Mouse (Mus musculus) testis, adult 2 months (tissue): Measurements from ENCODE around the gene Nxn. TPM values are rescaled to one million over a fixed set of nuclear protein-coding genes. Genes with fewer than 3 reads are reported as not detected.
A peak's percentile ranks its signal among the peaks of the same experiment; 100 is the strongest.

Source experiments
- H3K27ac ChIP-seq: fragments of 200-500 bp; 2 replicates; pipeline ENCODE4 v1.5.1; 2012; ENCODE audit warnings: low read depth, low read length; ENCODE audit not compliant: control insufficient read depth, insufficient read depth
- H3K27me3 ChIP-seq: fragments of 200-500 bp; 2 replicates; pipeline ENCODE4 v1.6.1; 2012; ENCODE audit warnings: mild to moderate bottlenecking, low read length, moderate library complexity; ENCODE audit not compliant: control insufficient read depth, insufficient read depth
- H3K36me3 ChIP-seq: fragments of 200-500 bp; 2 replicates; pipeline ENCODE4 v1.6.1; 2012; ENCODE audit warnings: mild to moderate bottlenecking, low read length; ENCODE audit not compliant: control insufficient read depth, insufficient read depth
- H3K4me1 ChIP-seq: fragments of 200-500 bp; 2 replicates; pipeline ENCODE4 v1.6.1; 2012; ENCODE audit warnings: low read length; ENCODE audit not compliant: control insufficient read depth, insufficient read depth
- H3K4me3 ChIP-seq: fragments of 200-500 bp; 2 replicates; pipeline ENCODE4 v1.5.1; 2012; ENCODE audit warnings: low read depth, mild to moderate bottlenecking, low read length, moderate library complexity, mixed read lengths; ENCODE audit not compliant: control insufficient read depth
- CTCF ChIP-seq: fragments of 200-500 bp; IDR thresholded peaks from 2 replicates; pipeline ENCODE4 v1.5.1; 2012; ENCODE audit warnings: low read depth, mild to moderate bottlenecking, inconsistent platforms, low read length, moderate library complexity; ENCODE audit not compliant: control insufficient read depth, insufficient read depth, insufficient replicate concordance
- POLR2A ChIP-seq: fragments of 200-500 bp; IDR thresholded peaks from 2 replicates; pipeline ENCODE4 v1.6.1; 2012; ENCODE audit warnings: low read depth, mild to moderate bottlenecking, inconsistent platforms, low read length, moderate library complexity; ENCODE audit not compliant: control insufficient read depth
- polyA plus RNA-seq: library from polyadenylated mRNA; depleted of rRNA; stranded (reverse); fragments of >200 nt; gene quantifications from 2 replicates; pipeline ENCODE4 v1.2.3, GENCODE M21; 2012

Nxn gene
- polyA plus RNA-seq, 1 experiment, result 83.2 TPM

- H3K27ac ChIP-seq, result no peak overlapping the region
These were observed 13.9 kb downstream of the Nxn start for GRCm38 (mm10) chr11:76385017-76385416.

DNA sequence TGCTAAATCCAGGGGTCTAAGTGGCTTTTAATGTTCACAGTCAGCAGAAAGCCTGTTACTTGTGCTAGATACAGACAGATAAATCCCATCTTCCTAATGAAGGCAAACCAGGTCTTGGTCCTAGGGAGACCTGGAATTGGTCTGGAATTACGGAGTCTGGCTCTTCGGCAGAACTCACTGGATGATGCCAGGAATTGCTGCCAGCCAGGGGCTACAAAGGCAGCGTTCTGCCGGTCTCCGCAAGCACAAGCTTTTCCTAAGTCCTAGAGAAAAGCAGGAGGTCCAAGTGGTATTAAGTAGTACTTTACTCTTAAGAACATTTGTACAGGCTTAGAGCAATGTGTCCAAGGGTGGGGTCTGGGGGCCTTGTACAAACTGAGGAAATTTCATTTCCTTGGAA lies 14.6 kb downstream of the Nxn start:
- Histone ChIP-seq H3K27ac (no peak overlapping the region), H3K4me3 (no peak overlapping the region), H3K27me3 (no peaks in the 10 kb centered on the region), H3K4me1 (no peaks in the 10 kb centered on the region), H3K36me3 (no peaks in the 10 kb centered on the region)
- TF ChIP-seq POLR2A (no peak), CTCF (no peak)

More at GRCm38 (mm10) chr11:76385017-76385416, 13.9 kb downstream of the Nxn start:
- TF ChIP-seq POLR2A (no peak), CTCF (no peak)
- H3K4me3 ChIP-seq, result no peak overlapping the region
- no peaks in the 10 kb centered on the region for H3K27me3 ChIP-seq
- H3K4me1 ChIP-seq, result no peaks in the 10 kb centered on the region
- H3K36me3 ChIP-seq, result no peaks in the 10 kb centered on the region

DNA sequence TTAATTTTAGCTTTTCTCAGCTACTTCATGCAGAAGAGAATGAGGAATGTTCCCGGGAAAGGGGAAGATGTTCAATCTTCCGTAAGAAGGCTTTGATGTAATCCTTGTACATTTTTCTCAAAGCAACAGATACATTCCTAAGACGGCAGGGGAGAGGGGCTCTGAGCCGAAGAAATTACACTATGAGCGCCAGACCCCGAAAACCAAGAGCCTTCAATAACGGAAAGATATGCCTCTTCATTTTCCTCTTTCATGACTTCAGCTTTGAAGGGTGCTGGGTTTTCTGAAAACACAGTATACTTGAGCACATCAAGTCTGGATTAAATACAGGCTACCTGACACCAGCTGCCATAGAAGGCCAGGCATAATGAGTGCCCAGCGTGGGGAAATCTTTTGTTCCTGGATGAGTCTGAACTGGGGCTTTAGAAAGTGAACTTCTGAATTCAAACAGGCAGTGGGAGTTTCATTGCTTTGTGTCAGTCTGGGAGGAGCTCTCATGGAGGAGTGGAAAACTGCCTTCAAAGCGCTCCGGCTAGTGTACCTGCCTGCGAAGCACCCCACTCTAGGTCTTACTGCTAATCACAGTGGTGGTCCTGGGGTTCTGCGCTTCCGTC lies 16.1 kb downstream of the Nxn start:
- Histone ChIP-seq H3K27me3 (no peaks in the 10 kb centered on the region), H3K36me3 (no peaks in the 10 kb centered on the region), H3K4me1 (no peaks in the 10 kb centered on the region), H3K27ac (no peak overlapping the region), H3K4me3 (no peak overlapping the region)
- TF ChIP-seq CTCF (no peak), POLR2A (no peak)

DNA sequence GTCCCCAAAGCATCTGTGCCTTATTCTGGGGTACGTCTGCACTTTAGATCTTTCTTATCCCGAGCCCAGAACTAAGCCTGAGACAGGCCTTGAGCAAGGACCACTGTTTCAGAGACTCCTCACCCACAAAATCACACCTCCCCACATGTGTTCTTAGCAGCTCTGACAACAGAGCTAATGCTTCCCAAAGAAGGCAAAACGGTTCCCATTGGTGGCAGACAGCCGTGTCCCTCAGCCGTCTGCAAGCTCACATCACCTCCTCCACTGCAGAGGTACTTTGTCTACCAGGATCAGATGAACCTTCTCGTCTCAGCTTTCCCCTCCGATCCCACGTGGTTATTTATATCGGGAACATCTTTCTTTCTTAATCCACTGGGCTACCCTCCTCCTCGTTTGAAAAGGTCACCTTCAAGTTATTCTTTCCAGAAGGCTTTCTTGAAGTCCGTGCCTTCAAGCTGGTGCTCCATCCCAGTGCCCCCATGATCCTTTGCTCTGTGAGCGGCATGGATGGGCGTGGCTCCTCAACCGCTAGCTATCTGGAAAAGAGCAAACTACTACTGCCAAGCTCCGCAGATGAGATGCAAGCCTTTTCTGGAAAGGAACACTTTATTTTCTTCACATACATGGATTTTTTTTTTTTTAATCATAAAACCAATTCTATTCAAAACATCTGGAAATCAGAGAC lies 17.6 kb downstream of the Nxn start:
- H3K4me3 ChIP-seq, result no peak overlapping the region
- TF ChIP-seq CTCF (no peak), POLR2A (no peak)
- no peaks in the 10 kb centered on the region for H3K4me1 ChIP-seq
- H3K36me3 ChIP-seq, result no peaks in the 10 kb centered on the region
- H3K27me3 ChIP-seq, result no peaks in the 10 kb centered on the region
- H3K27ac ChIP-seq, result no peak overlapping the region

DNA sequence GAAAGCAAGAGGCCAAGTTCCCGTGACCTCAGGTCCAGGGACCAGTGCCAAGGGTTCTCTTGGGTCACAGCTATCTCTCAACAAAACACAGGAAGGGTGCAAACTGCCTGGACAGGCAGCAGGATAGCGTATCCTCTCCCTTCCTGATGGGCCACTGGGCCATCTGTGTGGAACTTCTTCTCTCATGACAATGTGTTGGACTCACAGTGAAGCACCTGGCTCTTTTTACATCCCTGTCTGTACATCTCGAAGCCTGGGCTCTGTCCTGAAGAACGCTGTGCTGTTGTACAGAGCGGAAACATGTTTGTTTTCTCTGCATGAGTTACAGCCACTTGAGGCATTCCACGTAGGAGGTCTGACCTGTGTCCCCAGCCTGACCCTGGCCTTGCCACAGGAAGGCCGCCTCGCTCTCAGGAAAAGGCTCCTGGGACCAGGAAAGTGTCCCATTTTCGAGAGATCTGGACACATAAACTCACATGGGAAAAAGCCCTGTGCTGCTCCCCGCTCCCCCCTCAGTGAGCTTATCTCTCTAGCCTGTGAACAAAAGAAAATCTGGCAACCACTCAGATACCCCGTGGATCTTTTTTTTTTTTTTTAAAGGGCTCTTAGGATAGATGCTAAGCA lies 18.9 kb downstream of the Nxn start:
- Histone ChIP-seq H3K4me3 (no peak overlapping the region), H3K27ac (no peak overlapping the region), H3K36me3 (no peaks in the 10 kb centered on the region), H3K4me1 (no peaks in the 10 kb centered on the region), H3K27me3 (no peaks in the 10 kb centered on the region)
- no peak for TF ChIP-seq CTCF
- TF ChIP-seq POLR2A, result no peak

- Histone ChIP-seq H3K4me3 (no peak overlapping the region), H3K27ac (no peak overlapping the region), H3K36me3 (no peaks in the 10 kb centered on the region), H3K4me1 (peaks cover 5% of the 10 kb centered on the region; the same call in 1 of the 2 replicates), H3K27me3 (no peaks in the 10 kb centered on the region)
- TF ChIP-seq CTCF (no peak), POLR2A (no peak)
These were observed 22.5 kb downstream of the Nxn start for GRCm38 (mm10) chr11:76376425-76376824.

DNA sequence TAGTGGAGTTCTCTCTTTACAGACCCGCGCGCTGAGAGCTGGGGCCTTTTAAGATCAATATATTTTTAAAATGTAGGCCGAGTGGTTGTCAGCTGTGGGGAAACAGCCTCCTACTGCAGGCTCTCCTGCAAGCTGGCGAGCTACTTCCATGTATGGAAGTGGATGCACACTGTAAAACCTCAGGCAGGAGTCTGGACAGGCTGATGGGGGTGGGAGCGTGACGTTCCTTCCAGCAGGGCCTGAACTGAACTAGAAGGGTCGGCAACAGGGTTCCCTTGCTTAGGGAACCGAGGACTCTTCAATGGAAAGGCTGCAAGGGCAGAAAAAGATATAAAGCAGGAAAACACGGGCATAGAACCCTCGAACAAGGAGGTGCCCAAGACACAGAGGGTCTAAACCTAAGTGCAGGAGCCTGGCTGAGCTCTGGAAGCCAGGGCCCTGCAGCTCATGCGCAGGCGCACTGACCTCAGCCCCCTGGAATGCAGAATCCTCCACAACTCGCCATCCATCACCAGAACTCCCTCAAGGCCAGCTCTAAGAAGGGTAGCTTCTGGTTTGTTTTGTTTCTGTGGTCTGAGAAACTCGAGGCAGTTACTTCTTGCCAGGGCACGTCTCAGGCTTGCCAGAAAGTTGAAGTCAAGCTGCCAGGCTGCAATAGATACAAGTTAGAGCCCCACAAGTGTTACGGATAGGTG lies 24.3 kb downstream of the Nxn start:
- TF ChIP-seq POLR2A (no peak), CTCF (no peak)
- peak overlapping the region; percentile 85 for H3K27ac ChIP-seq
- no peaks in the 10 kb centered on the region for H3K27me3 ChIP-seq
- no peaks in the 10 kb centered on the region for H3K36me3 ChIP-seq
- H3K4me1 ChIP-seq, result peaks cover 5% of the 10 kb centered on the region; the same call in 1 of the 2 replicates
- H3K4me3 ChIP-seq, result no peak overlapping the region
